Mouse (Mus musculus) lung, postnatal 0 days (tissue): Measurements from ENCODE around the gene Efhd1. TPM values are rescaled to one million over a fixed set of nuclear protein-coding genes. Genes with fewer than 3 reads are reported as not detected.
A peak's percentile ranks its signal among the peaks of the same experiment; 100 is the strongest.

Experiments used
- ATAC-seq: fragments of 200-750 bp; cut with Nextera tagmentation; 2 replicates; pipeline ENCODE4 v1.8.0; 2017; ENCODE audit warnings: moderate library complexity
- DNase-seq: peaks from one replicate; pipeline ENCODE4 v3.0.0-alpha.2; 2016; ENCODE audit warnings: low spot score
- H3K27ac ChIP-seq: fragments of 300-500 bp; sonication (generic); 2 replicates; pipeline ENCODE4 v1.5.1; 2014; ENCODE audit warnings: antibody characterized with exemption, mild to moderate bottlenecking, low read length, mixed read lengths
- H3K27me3 ChIP-seq: fragments of 300-500 bp; sonication (generic); replicated peaks from 2 replicates; pipeline ENCODE4 v1.6.1; 2014; ENCODE audit warnings: low read length, mixed read lengths; ENCODE audit not compliant: insufficient read depth
- H3K36me3 ChIP-seq: fragments of 300-500 bp; sonication (generic); 2 replicates; pipeline ENCODE4 v1.6.1; 2014; ENCODE audit warnings: low read length, mixed read lengths; ENCODE audit not compliant: insufficient read depth
- H3K4me1 ChIP-seq: fragments of 300-500 bp; sonication (generic); 2 replicates; pipeline ENCODE4 v1.6.1; 2014; ENCODE audit warnings: antibody characterized with exemption, low read depth, low read length, mixed read lengths; ENCODE audit not compliant: insufficient read depth
- H3K4me2 ChIP-seq: fragments of 300-500 bp; sonication (generic); replicated peaks from 2 replicates; pipeline ENCODE4 v1.6.1; 2014; ENCODE audit warnings: low read depth, mild to moderate bottlenecking, low read length, moderate library complexity, mixed read lengths
- H3K4me3 ChIP-seq: fragments of 300-500 bp; sonication (generic); 2 replicates; pipeline ENCODE4 v1.5.1; 2014; ENCODE audit warnings: low read depth, low read length
- H3K9ac ChIP-seq: fragments of 300-500 bp; sonication (generic); replicated peaks from 2 replicates; pipeline ENCODE4 v1.6.1; 2014; ENCODE audit warnings: low read depth, mild to moderate bottlenecking
- H3K9me3 ChIP-seq: fragments of 300-500 bp; sonication (generic); 2 replicates; pipeline ENCODE4 v1.6.1; 2016; ENCODE audit warnings: low read length, mixed read lengths
- CTCF ChIP-seq: IDR thresholded peaks from 2 replicates; pipeline ENCODE4 v1.5.1; 2016; ENCODE audit warnings: antibody characterized with exemption, mild to moderate bottlenecking
- EP300 ChIP-seq: IDR thresholded peaks from 2 replicates; pipeline ENCODE4 v1.6.1; 2016; ENCODE audit warnings: antibody characterized with exemption, mild to moderate bottlenecking, control low read depth
- WGBS: fragments of 180-500 bp; shearing (Covaris S2); extraction: QIAGEN DNeasy Blood & Tissue Kit; methylation state at CpG from one replicate; pipeline ENCODE4 v1.1.7; 2014; 5-methylcytosine and 5-hydroxymethylcytosine counted together
- polyA plus RNA-seq: library from polyadenylated mRNA; unstranded; fragments of >200 nt; fragmentation: Nextera tagmentation; extraction: Ambion mirVana; gene quantifications from 2 replicates; pipeline ENCODE4 v1.2.1, GENCODE M21; 2015

Efhd1 gene
- polyA plus RNA-seq, 1 experiment from 2014 or later, result 0.69 TPM

GRCm38 (mm10) chr1:87265200-87265599 lies 1.0 kb downstream of the Efhd1 start:
- H3K27ac ChIP-seq, result no peak overlapping the region
- H3K9ac ChIP-seq, result no peak overlapping the region
- DNase-seq (no peak), ATAC-seq (no peak)
- H3K4me2 ChIP-seq, result peak overlapping the region; percentile 78
- no peaks in the 10 kb centered on the region for H3K36me3 ChIP-seq
- 0 out of 2 replicates have a peak overlapping the region, but pooled peaks have one; percentile 10 for H3K4me3 ChIP-seq
- no peaks in the 10 kb centered on the region for H3K9me3 ChIP-seq
- H3K27me3 ChIP-seq, result peaks cover 43% of the 10 kb centered on the region
- WGBS, result 2% methylated on average over 13 of the region's 13 CpGs
- peaks cover 12% of the 10 kb centered on the region for H3K4me1 ChIP-seq
- TF ChIP-seq CTCF (no peak), EP300 (no peak)

DNA sequence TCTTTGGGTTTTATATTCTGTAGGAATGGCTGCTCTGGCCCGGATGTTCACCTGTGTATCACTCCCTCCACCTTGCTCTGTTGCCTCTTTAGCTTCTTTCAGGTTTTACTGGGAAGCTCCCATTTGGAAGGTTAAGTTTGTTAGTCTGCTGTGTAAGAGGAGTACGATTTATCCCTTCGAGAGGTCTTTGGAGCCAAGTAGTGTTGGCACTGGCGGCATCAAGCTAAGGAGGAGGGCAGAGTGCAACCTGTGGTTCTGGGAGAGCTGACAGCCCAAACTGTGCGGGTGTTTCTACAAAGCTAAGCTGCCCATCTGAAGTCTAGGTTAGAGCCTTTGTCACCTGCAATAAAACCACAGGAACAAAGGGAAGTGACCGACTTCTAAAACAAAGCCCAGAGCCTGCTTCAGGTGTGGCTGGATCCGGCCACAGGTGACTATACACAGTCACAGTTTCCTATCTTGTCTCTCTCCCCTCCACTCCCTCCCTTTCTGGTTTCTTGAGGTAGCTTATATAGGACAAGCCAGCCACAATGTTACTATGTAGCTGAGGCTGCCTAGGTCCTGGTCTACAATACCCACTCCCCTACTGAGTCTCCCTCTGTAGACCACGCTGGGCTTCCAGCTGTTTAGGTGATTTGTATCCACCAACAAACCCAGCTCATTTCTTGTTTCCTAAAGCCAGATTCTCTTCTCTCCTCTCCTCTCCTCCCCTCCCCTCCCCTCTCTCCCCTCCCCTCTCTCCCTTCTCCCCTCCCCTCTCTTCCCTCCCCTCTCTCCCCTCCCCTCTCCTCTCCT lies 2.3 kb downstream of the Efhd1 start:
- DNase-seq (no peak), ATAC-seq (no peak)
- H3K9ac ChIP-seq, result no peak overlapping the region
- H3K27me3 ChIP-seq, result peaks cover 42% of the 10 kb centered on the region
- H3K9me3 ChIP-seq, result no peaks in the 10 kb centered on the region
- WGBS, result 31% methylated on average over 8 of the region's 8 CpGs
- peaks cover 12% of the 10 kb centered on the region for H3K4me1 ChIP-seq
- no peak overlapping the region for H3K4me3 ChIP-seq
- no peak overlapping the region for H3K27ac ChIP-seq
- H3K36me3 ChIP-seq, result no peaks in the 10 kb centered on the region
- TF ChIP-seq EP300 (no peak), CTCF (no peak)
- no peak overlapping the region for H3K4me2 ChIP-seq

DNA sequence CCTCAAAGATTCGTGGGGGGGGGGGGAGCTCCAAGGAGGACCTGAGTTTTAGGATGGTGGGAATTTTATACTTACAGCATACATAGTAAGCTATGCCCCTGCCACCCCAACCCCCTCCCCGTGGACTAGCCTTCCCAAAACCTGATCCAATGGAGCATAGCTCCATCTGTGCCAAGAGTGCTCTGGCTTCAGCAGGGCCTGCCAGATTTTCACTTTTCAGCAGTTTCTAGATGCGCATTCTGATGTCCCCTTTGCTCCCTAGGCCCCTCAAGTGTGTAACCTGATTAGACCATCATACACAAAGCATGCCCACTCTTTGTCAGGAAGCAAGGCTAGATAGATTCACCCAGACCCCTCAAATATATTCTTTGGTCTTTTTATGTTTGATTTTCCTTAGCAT lies 6.0 kb downstream of the Efhd1 start:
- Histone ChIP-seq H3K4me3 (no peak overlapping the region), H3K27ac (no peak overlapping the region), H3K9me3 (no peaks in the 10 kb centered on the region), H3K27me3 (peaks cover 9% of the 10 kb centered on the region), H3K9ac (no peak overlapping the region), H3K4me2 (no peak overlapping the region), H3K36me3 (no peaks in the 10 kb centered on the region), H3K4me1 (peaks cover 3% of the 10 kb centered on the region; the same call in 1 of the 2 replicates)
- no peak for TF ChIP-seq CTCF
- TF ChIP-seq EP300, result no peak
- 28% methylated on average over 3 of the region's 3 CpGs for WGBS
- no peak for ATAC-seq
- no peak for DNase-seq

GRCm38 (mm10) chr1:87270641-87271467 lies 6.7 kb downstream of the Efhd1 start:
- Histone ChIP-seq H3K4me1 (no peaks in the 10 kb centered on the region; the same call in 1 of the 2 replicates), H3K4me2 (no peak overlapping the region), H3K9me3 (no peaks in the 10 kb centered on the region), H3K36me3 (no peaks in the 10 kb centered on the region), H3K27ac (no peak overlapping the region), H3K27me3 (peaks cover 3% of the 10 kb centered on the region), H3K9ac (no peak overlapping the region), H3K4me3 (no peak overlapping the region)
- 19% methylated on average over 15 of the region's 20 CpGs for WGBS
- peak; percentile 35 for ATAC-seq
- TF ChIP-seq EP300, result no peak
- TF ChIP-seq CTCF, result no peak
- peak; percentile 20 for DNase-seq

DNA sequence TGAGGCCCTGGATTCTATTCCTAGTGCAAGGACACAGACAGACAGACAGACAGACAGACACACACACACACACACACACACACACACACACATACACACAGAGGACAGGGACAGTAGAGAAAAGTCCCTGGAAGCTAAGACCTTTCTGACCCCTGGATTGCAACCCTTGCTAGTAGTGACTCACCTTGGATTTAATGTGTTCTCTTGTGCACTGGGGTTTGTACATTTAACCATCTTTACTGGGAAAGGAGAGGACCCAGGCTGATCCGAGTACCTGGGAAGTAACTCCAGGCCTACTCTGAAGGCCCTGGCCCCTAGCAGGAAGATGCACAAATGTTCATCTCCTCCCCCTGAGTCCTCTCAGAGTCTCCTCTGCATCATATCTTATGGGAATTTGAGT lies 7.4 kb downstream of the Efhd1 start:
- Histone ChIP-seq H3K9ac (no peak overlapping the region), H3K36me3 (no peaks in the 10 kb centered on the region), H3K9me3 (no peaks in the 10 kb centered on the region), H3K4me1 (no peaks in the 10 kb centered on the region; the same call in 1 of the 2 replicates), H3K4me2 (no peak overlapping the region), H3K27ac (no peak overlapping the region), H3K4me3 (no peak overlapping the region), H3K27me3 (no peaks in the 10 kb centered on the region; the same call in none of the 2 replicates)
- no peak for DNase-seq
- no peak for ATAC-seq
- TF ChIP-seq EP300, result no peak
- TF ChIP-seq CTCF, result no peak
- 85% methylated on average over 1 of the region's 1 CpGs for WGBS

DNA sequence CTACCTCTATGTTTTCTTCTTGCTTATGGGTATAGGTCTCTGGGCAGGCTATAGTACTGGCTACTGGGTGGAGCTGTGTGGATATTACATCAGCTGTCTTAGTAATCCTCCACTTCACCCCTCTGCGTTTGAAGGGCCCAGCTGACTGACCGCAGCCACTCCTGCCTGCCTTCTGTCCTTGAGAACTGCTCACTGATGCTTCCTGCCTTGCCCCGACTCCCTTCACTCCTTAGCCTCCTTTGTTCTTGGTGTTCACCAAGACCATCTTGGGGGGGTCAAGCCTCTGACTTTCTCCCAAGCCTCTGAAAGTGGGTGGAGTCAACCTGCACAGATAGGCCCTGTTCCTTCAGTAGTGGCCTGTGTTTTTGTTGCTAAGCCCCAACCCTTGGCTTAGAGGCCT lies 8.3 kb downstream of the Efhd1 start:
- peak; percentile 26 for DNase-seq
- 39% methylated on average over 3 of the region's 3 CpGs for WGBS
- TF ChIP-seq CTCF (no peak), EP300 (no peak)

More for the DNA sequence above, 8.3 kb downstream of the Efhd1 start:
- Histone ChIP-seq H3K36me3 (no peaks in the 10 kb centered on the region), H3K27me3 (no peaks in the 10 kb centered on the region; the same call in 1 of the 2 replicates), H3K4me3 (no peak overlapping the region), H3K9me3 (no peaks in the 10 kb centered on the region), H3K9ac (no peak overlapping the region), H3K27ac (no peak overlapping the region), H3K4me2 (no peak overlapping the region), H3K4me1 (no peaks in the 10 kb centered on the region; the same call in 1 of the 2 replicates)
- ATAC-seq, result peak; percentile 49; the same call in 1 of the 2 replicates
